Mouse (Mus musculus): Measurements from ENCODE around the gene Nbeal2.

DNA sequence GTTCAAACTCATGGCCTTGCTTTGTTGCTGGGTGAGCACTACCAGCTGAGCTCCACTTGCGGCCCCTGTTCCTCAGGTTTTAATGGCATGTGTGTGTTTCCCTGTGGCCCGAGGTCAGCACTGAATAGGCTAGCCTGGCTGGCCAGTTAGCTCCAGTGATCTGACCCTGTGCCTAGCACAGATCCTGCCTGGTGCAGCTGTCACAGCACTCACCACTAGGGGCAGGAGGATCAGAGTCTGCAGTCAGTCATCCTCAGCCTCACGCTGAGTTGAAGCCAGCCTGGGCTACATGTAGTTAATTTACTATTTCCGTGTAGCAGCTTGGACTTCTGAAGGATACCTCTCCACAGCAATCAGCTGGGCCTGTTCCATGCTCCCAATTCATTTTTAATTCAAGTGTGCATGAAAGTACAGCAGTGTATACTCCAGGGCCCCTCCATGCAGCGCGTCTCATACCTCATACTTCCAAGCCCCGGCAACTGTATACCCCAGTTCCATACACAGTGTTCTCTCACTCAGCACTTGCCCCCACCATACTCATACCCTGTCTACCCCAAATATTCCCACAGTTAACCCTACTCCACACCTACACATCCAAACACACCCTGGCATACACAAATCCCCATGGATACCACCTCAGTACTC, 18.6 kb upstream of the Nbeal2 start:
- TF ChIP-seq POLR2A (IDR thresholded peaks at IDR 0.05; ENCODE audit: control insufficient read depth, extremely low read depth, insufficient read depth, low read length, poor library complexity) (no peak), CTCF (IDR thresholded peaks at IDR 0.05; ENCODE audit: borderline replicate concordance, control insufficient read depth, extremely low read depth, insufficient read depth, low read length, poor library complexity) (peak; percentile 79)
